8 mouse cellular contexts compared by ENCODE assay signal in the genomic region with DNA sequence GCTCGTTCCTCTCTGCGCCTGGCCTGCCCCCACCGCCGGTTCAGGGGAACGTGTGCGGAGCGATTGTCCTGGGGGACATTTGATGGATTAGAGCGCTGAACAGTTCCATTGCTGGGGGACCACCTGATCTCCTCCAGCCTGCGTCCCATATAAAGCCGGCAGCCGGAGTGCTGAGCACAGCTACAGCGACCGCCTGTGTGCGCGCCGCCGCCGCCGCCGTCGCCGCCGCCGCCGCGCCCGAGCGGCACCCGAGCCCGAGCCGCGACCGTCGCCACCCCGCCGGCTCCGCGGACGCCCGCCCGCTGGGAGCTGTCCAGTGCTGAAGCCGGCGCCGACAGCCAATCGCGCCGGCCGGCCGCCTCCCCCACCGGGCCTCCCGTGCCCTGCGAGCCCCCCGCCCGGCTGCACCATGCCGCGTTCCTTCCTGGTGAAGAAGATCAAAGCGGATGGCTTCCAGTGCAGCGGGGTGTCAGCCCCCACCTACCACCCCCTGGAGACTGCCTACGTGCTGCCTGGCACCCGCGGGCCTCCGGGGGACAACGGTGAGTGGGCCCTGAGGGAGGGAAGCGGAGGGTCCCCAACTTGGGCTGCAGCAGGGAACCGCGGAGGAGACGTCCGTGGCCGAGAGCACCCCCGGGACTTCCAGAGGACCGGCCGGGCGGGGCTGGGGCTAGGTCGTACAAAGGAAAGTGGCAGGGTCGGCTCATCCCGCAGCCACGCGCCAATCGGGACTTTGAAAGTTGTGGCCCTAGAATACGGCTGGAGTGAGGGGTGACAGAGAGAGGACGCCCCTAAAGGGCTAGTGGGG. TPM values are rescaled to one million over a fixed set of nuclear protein-coding genes. Genes with fewer than 3 reads are reported as not detected.
A peak's percentile ranks its signal among the peaks of the same experiment; 100 is the strongest.
DNase-seq lines count a peak whose midpoint lies in the region; ATAC-seq lines count a peak whose summit lies in the region.

No protein-coding gene starts in this region.

- peak overlapping the region; percentile 96 for H3K4me3 ChIP-seq in forebrain, embryonic 16.5 days (replicated peaks; ENCODE audit: low read length)

- peak; percentile 63 for DNase-seq in MN1 (ENCODE audit: low spot score)
- DNase-seq in cerebellum, adult 11 months, result peak; percentile 51
- DNase-seq in heart, postnatal 4 days, result peak; percentile 92
- peak; percentile 62 for DNase-seq in layer of hippocampus, adult 9-11 months
- peak; percentile 71 for DNase-seq in lung, postnatal 36 days
- peak; percentile 51 to 65 for DNase-seq in right cerebral cortex, adult 2 months (ENCODE audit: low spot score in 2 of 2)
- DNase-seq in urinary bladder, adult 2 months (ENCODE audit: low spot score), result peak; percentile 68

- peak overlapping the region; percentile 96 for H3K27ac ChIP-seq in forebrain, embryonic 16.5 days (ENCODE audit: low read length)

- ATAC-seq in forebrain, embryonic 16.5 days, result peak; percentile 61

- 0% methylated on average over 65 of the region's 81 CpGs for WGBS in forebrain, embryonic 16.5 days

- H3K27me3 ChIP-seq in forebrain, embryonic 16.5 days (replicated peaks; ENCODE audit: control insufficient read depth, insufficient read depth, low read length), result no peaks in the 10 kb centered on the region

- H3K9me3 ChIP-seq in forebrain, embryonic 16.5 days (ENCODE audit: control insufficient read depth, low read length), result no peaks in the 10 kb centered on the region

- no peaks in the 10 kb centered on the region for H3K36me3 ChIP-seq in forebrain, embryonic 16.5 days (ENCODE audit: control insufficient read depth, insufficient read depth)

- H3K9ac ChIP-seq in forebrain, embryonic 16.5 days (replicated peaks; ENCODE audit: low read depth, low read length), result peak overlapping the region; percentile 98

- H3K4me1 ChIP-seq in forebrain, embryonic 16.5 days (replicated peaks; ENCODE audit: control insufficient read depth, insufficient read depth, low read length), result peaks cover 56% of the 10 kb centered on the region

- peak overlapping the region; percentile 92 for H3K4me2 ChIP-seq in forebrain, embryonic 16.5 days (ENCODE audit: low read length)

RNA-seq across cellular contexts. Expression of a gene that starts 0.5 kb away (rescaled TPM):
- 16.9 and 17.2 TPM in 2 replicates for polyA plus RNA-seq in forebrain, embryonic 16.5 days (2015; fragmentation: Nextera tagmentation; extraction: Ambion mirVana)
- total RNA-seq in heart, postnatal 4 days (2021), result not detected
- polyA plus RNA-seq in urinary bladder, adult 2 months (2012; rRNA removed), result 0.01 TPM in 1 of 2 replicates, not detected in the other

RNA-seq across cellular contexts. Expression of a gene that starts 23.5 kb away (rescaled TPM):
- 11.4 and 13.6 TPM in 2 replicates for polyA plus RNA-seq in forebrain, embryonic 16.5 days (2015; fragmentation: Nextera tagmentation; extraction: Ambion mirVana)
- 1 to 10 TPM; 9.0 TPM for total RNA-seq in heart, postnatal 4 days (2021)
- 44.9 and 46.3 TPM in 2 replicates for polyA plus RNA-seq in urinary bladder, adult 2 months (2012; rRNA removed)

Comparison
In these comparisons a context has a peak if more than half of its experiments do, and no peak if none do; other contexts are left out.
1. Peak in every context shown above with its lines: DNase-seq, ATAC-seq, H3K4me3 ChIP-seq and H3K27ac ChIP-seq.
2. RNA of a gene that starts 0.5 kb away (polyA plus RNA-seq): 16.9 to 17.2 TPM in forebrain, embryonic 16.5 days; 0.01 TPM in urinary bladder, adult 2 months; every median in the first group is over 10 times any median in the second.